Mouse (Mus musculus): ENCODE measurements around the gene Rgp1.

DNA sequence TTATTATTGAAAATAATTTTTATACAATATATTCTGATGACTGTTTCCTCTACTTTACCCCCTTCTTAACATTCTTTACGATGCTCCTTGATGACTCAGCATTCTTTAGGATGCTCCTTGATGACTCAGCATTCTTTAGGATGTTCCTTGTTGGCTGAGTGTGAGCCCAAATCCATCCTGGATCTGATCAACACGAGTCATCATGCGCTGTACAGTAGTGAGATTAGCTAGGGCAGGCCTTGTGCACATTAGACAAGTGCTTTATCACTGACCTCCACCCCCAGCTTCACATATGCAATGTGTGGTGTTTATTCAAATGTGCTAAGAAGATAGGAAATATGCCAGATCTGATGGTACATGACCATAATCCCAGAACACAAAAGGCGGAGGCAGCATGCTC is 19.7 kb downstream of the Rgp1 start:
- TF ChIP-seq POLR2A (IDR thresholded peaks at IDR 0.05; ENCODE audit: insufficient read length, low read depth): no peak
- TF ChIP-seq POLR2AphosphoS2 (IDR thresholded peaks at IDR 0.05; ENCODE audit: insufficient read length, low read depth): no peak
- no peak for TF ChIP-seq TCF3 (IDR thresholded peaks at IDR 0.05; ENCODE audit: insufficient read length, low read depth)
- TF ChIP-seq USF1 (IDR thresholded peaks at IDR 0.05; ENCODE audit: low read depth): no peak
- TF ChIP-seq MYOG (IDR thresholded peaks at IDR 0.05; ENCODE audit: control insufficient read depth in 1 of 3, insufficient read depth in 1 of 3, insufficient read length in 2 of 3, low read depth in 2 of 3): no peak
- no peak for TF ChIP-seq MYOD1 (IDR thresholded peaks at IDR 0.05; ENCODE audit: control insufficient read depth in 1 of 3, insufficient read length in 2 of 3, low read depth in 2 of 3)
- no peak for TF ChIP-seq MAX (IDR thresholded peaks at IDR 0.05; ENCODE audit: low read depth)

Data from myocyte (in vitro differentiated cells).